Mouse (Mus musculus): ENCODE data around the gene Prr12.

DNA sequence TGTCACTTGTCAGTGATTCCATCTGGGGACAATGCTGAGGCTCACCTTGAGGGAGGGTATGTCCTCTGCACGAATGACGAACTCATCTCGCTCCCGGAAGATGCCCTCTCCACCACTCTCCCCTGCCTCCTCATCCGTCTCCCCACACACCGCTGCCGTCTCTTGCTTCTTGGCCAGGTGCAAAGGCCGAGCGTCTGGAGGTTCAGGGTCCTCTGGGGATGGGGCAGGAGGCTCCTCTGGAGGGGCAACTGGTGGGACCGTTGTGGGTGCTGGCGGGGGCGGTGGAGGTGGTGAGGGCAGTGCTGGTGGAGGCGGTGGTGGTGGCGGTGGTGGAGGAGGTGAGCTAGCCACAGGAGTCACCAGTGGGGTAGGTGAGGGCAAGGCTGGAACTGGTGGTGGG is 9.4 kb downstream of the Prr12 start:
- no peak for TF ChIP-seq CTCF (IDR thresholded peaks at IDR 0.05)
- TF ChIP-seq POLR2A (IDR thresholded peaks at IDR 0.05; ENCODE audit: insufficient read depth, low read depth, low read length): no peak
- TF ChIP-seq EP300 (IDR thresholded peaks at IDR 0.05; ENCODE audit: insufficient read depth, low read depth, low read length): no peak

Measured in heart, adult 2 months (tissue).